Mouse (Mus musculus) intestine, embryonic 14.5 days (tissue): Measurements from ENCODE around the gene Kntc1. TPM values are rescaled to one million over a fixed set of nuclear protein-coding genes. Genes with fewer than 3 reads are reported as not detected.

Source experiments
- ATAC-seq: fragments of 200-750 bp; cut with Nextera tagmentation; replicated peaks from 2 replicates; pipeline ENCODE4 v1.8.0; 2017; ENCODE audit warnings: low read depth, moderate number of reproducible peaks, moderate TSS enrichment, moderate library complexity; ENCODE audit not compliant: low FRiP score, low TSS enrichment
- DNase-seq: peaks from one replicate; pipeline ENCODE4 v3.0.0-alpha.2; 2018; ENCODE audit warnings: low spot score
- H3K27ac ChIP-seq: fragments of 300-500 bp; sonication (generic); 2 replicates; pipeline ENCODE4 v1.5.1; 2014; ENCODE audit warnings: low read depth, mild to moderate bottlenecking, control low read depth
- H3K27me3 ChIP-seq: fragments of 300-500 bp; sonication (generic); replicated peaks from 2 replicates; pipeline ENCODE4 v1.6.1; 2014; ENCODE audit warnings: low read length, control low read depth; ENCODE audit not compliant: control insufficient read depth, insufficient read depth
- H3K36me3 ChIP-seq: fragments of 300-500 bp; sonication (generic); 2 replicates; pipeline ENCODE4 v1.6.1; 2014; ENCODE audit warnings: low read length, control low read depth; ENCODE audit not compliant: control insufficient read depth, insufficient read depth
- H3K4me1 ChIP-seq: fragments of 300-500 bp; sonication (generic); replicated peaks from 2 replicates; pipeline ENCODE4 v1.6.1; 2014; ENCODE audit warnings: low read length, control low read depth, mixed read lengths; ENCODE audit not compliant: control insufficient read depth, insufficient read depth
- H3K4me2 ChIP-seq: fragments of 300-500 bp; sonication (generic); 2 replicates; pipeline ENCODE4 v1.6.1; 2014; ENCODE audit warnings: low read length
- H3K4me3 ChIP-seq: fragments of 300-500 bp; sonication (generic); 2 replicates; pipeline ENCODE4 v1.5.1; 2014; ENCODE audit warnings: low read depth, low read length, control low read depth, mixed read lengths
- H3K9ac ChIP-seq: fragments of 300-500 bp; sonication (generic); 2 replicates; pipeline ENCODE4 v1.6.1; 2014; ENCODE audit warnings: mild to moderate bottlenecking, low read length
- H3K9me3 ChIP-seq: fragments of 300-500 bp; sonication (generic); 2 replicates; pipeline ENCODE4 v1.6.1; 2016; ENCODE audit warnings: low read length, control low read depth; ENCODE audit not compliant: control insufficient read depth
- WGBS: fragments of 180-500 bp; shearing (Covaris S2); extraction: QIAGEN DNeasy Blood & Tissue Kit; methylation state at CpG from one replicate; pipeline ENCODE4 v1.1.7; 2014; 5-methylcytosine and 5-hydroxymethylcytosine counted together
- polyA plus RNA-seq: library from polyadenylated mRNA; unstranded; fragments of >200 nt; fragmentation: Nextera tagmentation; extraction: Ambion mirVana; gene quantifications from 2 replicates; pipeline ENCODE4 v1.2.1, GENCODE M21; 2014

Gene Kntc1
- polyA plus RNA-seq, 1 experiment from 2014 or later = 35.9 TPM

DNA sequence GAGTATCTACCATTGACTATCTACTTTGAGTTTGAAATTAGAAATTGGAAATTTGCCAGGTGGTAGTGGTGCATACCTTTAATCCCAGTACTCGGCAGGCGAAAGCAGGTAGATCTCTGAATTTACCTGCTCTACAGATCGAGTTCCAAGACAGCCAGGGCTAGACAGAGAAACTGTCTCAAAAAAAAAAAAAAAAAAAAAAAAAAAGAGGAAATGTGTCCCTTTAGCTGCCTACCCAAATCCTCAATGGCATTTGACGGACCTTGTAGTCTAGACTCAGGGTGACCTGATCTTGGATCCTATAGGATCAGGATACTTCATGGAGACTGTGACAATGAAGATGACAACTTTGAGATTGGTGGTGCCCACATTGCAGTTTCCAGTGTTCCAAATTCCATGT is 116.9 kb downstream of the Kntc1 start:
- no peaks in the 10 kb centered on the region for H3K36me3 ChIP-seq
- H3K4me3 ChIP-seq = no peak overlapping the region
- no peak for ATAC-seq
- H3K27me3 ChIP-seq = no peaks in the 10 kb centered on the region
- H3K27ac ChIP-seq = no peak overlapping the region
- no peak overlapping the region for H3K4me2 ChIP-seq
- H3K9ac ChIP-seq = no peak overlapping the region
- no peaks in the 10 kb centered on the region for H3K4me1 ChIP-seq
- no peaks in the 10 kb centered on the region for H3K9me3 ChIP-seq
- WGBS = 91% methylated on average over 4 of the region's 4 CpGs
- no peak for DNase-seq

GRCm38 (mm10) chr5:123869615-123870014 is 120.1 kb downstream of the Kntc1 start:
- ATAC-seq = no peak
- Histone ChIP-seq H3K36me3 (no peaks in the 10 kb centered on the region), H3K9me3 (no peaks in the 10 kb centered on the region), H3K4me2 (no peak overlapping the region), H3K27ac (no peak overlapping the region), H3K4me1 (no peaks in the 10 kb centered on the region), H3K4me3 (no peak overlapping the region), H3K27me3 (no peaks in the 10 kb centered on the region), H3K9ac (no peak overlapping the region)
- 84% methylated on average over 4 of the region's 4 CpGs for WGBS
- no peak for DNase-seq

Other genes starting within 250 kb of the Kntc1 start
- 0.35 and 0.50 TPM in 2 replicates for gene B3gnt4, start 239.3 kb upstream of the Kntc1 start, polyA plus RNA-seq
- gene Diablo, start 225.5 kb upstream of the Kntc1 start, polyA plus RNA-seq = 107 and 121 TPM in 2 replicates
- 13.7 and 16.4 TPM in 2 replicates for gene Gm49027, start 224.2 kb upstream of the Kntc1 start, polyA plus RNA-seq
- gene Vps33a, start 176.7 kb upstream of the Kntc1 start, polyA plus RNA-seq = 28.9 and 29.9 TPM in 2 replicates
- gene Clip1, start 65.1 kb upstream of the Kntc1 start, polyA plus RNA-seq = 30.1 and 32.6 TPM in 2 replicates
- gene Zcchc8, start 28.6 kb upstream of the Kntc1 start, polyA plus RNA-seq = 74.3 and 83.2 TPM in 2 replicates
- 104 and 120 TPM in 2 replicates for gene Rsrc2, start 302 bp upstream of the Kntc1 start, polyA plus RNA-seq
- gene Hcar2, start 115.8 kb downstream of the Kntc1 start, polyA plus RNA-seq = 0.15 TPM in 1 of 2 replicates, not detected in the other
- gene Hcar1, start 130.3 kb downstream of the Kntc1 start, polyA plus RNA-seq = 1.9 and 2.0 TPM in 2 replicates
- gene Denr, start 157.5 kb downstream of the Kntc1 start, polyA plus RNA-seq = 118 and 129 TPM in 2 replicates
- 1.4 and 2.3 TPM in 2 replicates for gene Gm43518, start 177.7 kb downstream of the Kntc1 start, polyA plus RNA-seq
- gene Ccdc62, start 181.0 kb downstream of the Kntc1 start, polyA plus RNA-seq = 5.5 and 9.1 TPM in 2 replicates
- 14.7 and 17.5 TPM in 2 replicates for gene Hip1r, start 223.9 kb downstream of the Kntc1 start, polyA plus RNA-seq